Mouse (Mus musculus) heart, postnatal 0 days (tissue): ENCODE data around the gene Svbp.

Experiments
- CTCF ChIP-seq: IDR thresholded peaks from 2 replicates; pipeline ENCODE4 v1.5.1; 2016; ENCODE audit warnings: antibody characterized with exemption, control low read depth, low read depth
- EP300 ChIP-seq: IDR thresholded peaks from 2 replicates; pipeline ENCODE4 v1.6.1; 2016; ENCODE audit warnings: antibody characterized with exemption, low read depth

GRCm38 (mm10) chr4:119189392-119189791 is 5.7 kb upstream of the Svbp start:
- TF ChIP-seq CTCF (no peak), EP300 (no peak)
